Mouse (Mus musculus): ENCODE measurements around the gene Clec2d. TPM values are rescaled to one million over a fixed set of nuclear protein-coding genes. Genes with fewer than 3 reads are reported as not detected.
A peak's percentile ranks its signal among the peaks of the same experiment; 100 is the strongest.
"Not testable (repeated sequence)": the region's sequence is repeated elsewhere in the genome, so short reads cannot be mapped to it uniquely, and the experiment has no call there.

The Clec2d gene
- polyA plus RNA-seq, 1 experiment from 2014 or later = 0.98 TPM

DNA sequence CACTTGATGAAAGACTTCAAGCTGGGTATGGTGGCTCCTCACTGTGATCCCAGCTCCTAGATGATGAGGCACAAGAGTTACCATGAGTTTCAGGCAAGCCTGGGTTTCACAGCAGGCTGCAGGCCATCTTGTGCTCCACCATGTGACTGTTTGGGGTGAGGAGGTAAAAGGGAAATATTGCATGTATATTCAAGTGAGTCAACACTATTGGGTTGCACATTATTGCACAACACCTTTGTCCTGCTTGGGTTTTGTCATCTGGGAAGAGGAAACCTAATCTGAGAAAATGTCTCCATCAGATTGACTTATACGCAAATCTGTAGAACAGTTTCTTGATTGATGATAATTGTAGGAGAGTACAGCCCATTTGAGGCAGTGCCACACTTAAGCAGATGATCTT lies 8.7 kb upstream of the Clec2d start:
- Histone ChIP-seq H3K9ac (ENCODE audit: low read length) (no peak overlapping the region), H3K27me3 (ENCODE audit: control insufficient read depth, insufficient read depth, low read length) (no peaks in the 10 kb centered on the region), H3K27ac (ENCODE audit: low read length) (no peak overlapping the region), H3K36me3 (ENCODE audit: control insufficient read depth, insufficient read depth) (no peaks in the 10 kb centered on the region), H3K4me3 (ENCODE audit: low read length) (no peak overlapping the region), H3K9me3 (replicated peaks; ENCODE audit: control insufficient read depth, low read length) (no peaks in the 10 kb centered on the region), H3K4me2 (ENCODE audit: low read depth, low read length) (no peak overlapping the region), H3K4me1 (ENCODE audit: control insufficient read depth, insufficient read depth, low read length) (no peaks in the 10 kb centered on the region)
- 86% methylated on average over 1 of the region's 1 CpGs for WGBS
- no peak for ATAC-seq (replicated peaks; ENCODE audit: extremely low read depth, insufficient read depth, low FRiP score)

DNA sequence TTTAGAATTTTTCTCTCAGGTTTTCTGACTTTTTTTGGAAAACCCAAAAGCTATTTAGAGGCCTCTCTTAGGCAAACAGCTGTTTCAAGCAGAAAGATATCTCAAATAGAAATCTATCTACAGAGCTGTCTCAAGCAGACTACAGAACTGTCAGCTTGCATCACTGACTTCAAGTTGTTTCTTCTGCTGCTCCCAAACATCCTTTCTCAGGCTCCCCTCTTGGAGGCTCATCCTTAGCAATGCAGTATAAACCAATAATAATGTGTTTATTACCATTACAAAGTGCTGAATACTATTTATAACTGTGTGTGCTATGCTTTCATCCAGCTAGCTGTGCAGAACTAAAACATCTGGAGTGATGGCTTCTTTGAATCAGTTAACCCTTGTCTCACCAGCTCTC lies 5.6 kb upstream of the Clec2d start:
- Histone ChIP-seq H3K4me1 (ENCODE audit: control insufficient read depth, insufficient read depth, low read length) (no peaks in the 10 kb centered on the region), H3K9ac (ENCODE audit: low read length) (no peak overlapping the region), H3K9me3 (replicated peaks; ENCODE audit: control insufficient read depth, low read length) (no peaks in the 10 kb centered on the region), H3K27me3 (ENCODE audit: control insufficient read depth, insufficient read depth, low read length) (no peaks in the 10 kb centered on the region), H3K4me2 (ENCODE audit: low read depth, low read length) (no peak overlapping the region), H3K27ac (ENCODE audit: low read length) (no peak overlapping the region), H3K36me3 (ENCODE audit: control insufficient read depth, insufficient read depth) (no peaks in the 10 kb centered on the region), H3K4me3 (ENCODE audit: low read length) (no peak overlapping the region)
- ATAC-seq (replicated peaks; ENCODE audit: extremely low read depth, insufficient read depth, low FRiP score) = no peak

DNA sequence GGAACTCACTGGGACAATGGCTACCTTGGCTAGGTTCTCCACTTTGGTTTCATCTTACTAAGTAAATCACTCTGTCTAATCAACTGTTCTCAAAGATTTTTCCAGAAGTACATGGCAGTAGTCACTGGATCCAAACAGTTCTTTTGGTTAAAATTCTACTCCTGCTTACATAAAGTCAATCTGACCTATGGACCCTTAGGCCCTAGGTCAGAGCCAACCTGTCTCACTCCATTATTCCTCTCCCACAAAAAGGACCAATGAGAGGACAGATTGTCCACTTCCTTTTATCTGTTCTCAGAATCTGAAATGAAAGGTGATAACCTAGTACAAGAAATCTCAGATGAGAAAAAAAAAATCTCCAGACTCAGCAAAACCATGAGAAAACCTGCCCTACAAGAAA lies 4.8 kb upstream of the Clec2d start:
- Histone ChIP-seq H3K27ac (ENCODE audit: low read length) (no peak overlapping the region), H3K27me3 (ENCODE audit: control insufficient read depth, insufficient read depth, low read length) (no peaks in the 10 kb centered on the region), H3K9ac (ENCODE audit: low read length) (no peak overlapping the region), H3K4me1 (ENCODE audit: control insufficient read depth, insufficient read depth, low read length) (no peaks in the 10 kb centered on the region), H3K36me3 (ENCODE audit: control insufficient read depth, insufficient read depth) (no peaks in the 10 kb centered on the region), H3K4me3 (ENCODE audit: low read length) (no peak overlapping the region), H3K9me3 (replicated peaks; ENCODE audit: control insufficient read depth, low read length) (no peaks in the 10 kb centered on the region), H3K4me2 (ENCODE audit: low read depth, low read length) (no peak overlapping the region)
- ATAC-seq (replicated peaks; ENCODE audit: extremely low read depth, insufficient read depth, low FRiP score) = no peak

DNA sequence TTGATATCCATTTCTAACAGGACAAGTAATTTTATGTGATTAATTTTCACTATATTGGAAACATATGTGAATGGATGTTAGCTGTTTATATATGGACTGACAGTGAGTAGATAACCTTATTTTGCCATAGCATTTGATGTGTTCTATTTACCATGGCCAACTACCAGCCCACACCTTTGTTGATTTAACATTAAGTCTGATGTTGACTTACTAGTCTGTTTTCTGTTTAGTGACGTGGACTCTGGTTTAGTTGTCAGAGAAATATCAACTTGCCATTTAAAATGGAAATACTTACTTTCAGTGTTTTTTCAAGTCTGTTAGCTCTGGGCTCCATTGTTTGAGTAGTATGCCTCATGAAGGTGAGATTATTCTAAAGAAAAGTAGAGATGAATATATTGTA lies 3.8 kb upstream of the Clec2d start:
- WGBS = 76% methylated on average over 1 of the region's 1 CpGs
- no peak overlapping the region for H3K4me3 ChIP-seq (ENCODE audit: low read length)
- no peak for ATAC-seq (replicated peaks; ENCODE audit: extremely low read depth, insufficient read depth, low FRiP score)
- H3K27ac ChIP-seq (ENCODE audit: low read length) = no peak overlapping the region
- no peak overlapping the region for H3K9ac ChIP-seq (ENCODE audit: low read length)
- H3K36me3 ChIP-seq (ENCODE audit: control insufficient read depth, insufficient read depth) = no peaks in the 10 kb centered on the region
- no peaks in the 10 kb centered on the region for H3K27me3 ChIP-seq (ENCODE audit: control insufficient read depth, insufficient read depth, low read length)
- no peaks in the 10 kb centered on the region for H3K9me3 ChIP-seq (replicated peaks; ENCODE audit: control insufficient read depth, low read length)
- H3K4me1 ChIP-seq (ENCODE audit: control insufficient read depth, insufficient read depth, low read length) = no peaks in the 10 kb centered on the region
- H3K4me2 ChIP-seq (ENCODE audit: low read depth, low read length) = no peak overlapping the region

DNA sequence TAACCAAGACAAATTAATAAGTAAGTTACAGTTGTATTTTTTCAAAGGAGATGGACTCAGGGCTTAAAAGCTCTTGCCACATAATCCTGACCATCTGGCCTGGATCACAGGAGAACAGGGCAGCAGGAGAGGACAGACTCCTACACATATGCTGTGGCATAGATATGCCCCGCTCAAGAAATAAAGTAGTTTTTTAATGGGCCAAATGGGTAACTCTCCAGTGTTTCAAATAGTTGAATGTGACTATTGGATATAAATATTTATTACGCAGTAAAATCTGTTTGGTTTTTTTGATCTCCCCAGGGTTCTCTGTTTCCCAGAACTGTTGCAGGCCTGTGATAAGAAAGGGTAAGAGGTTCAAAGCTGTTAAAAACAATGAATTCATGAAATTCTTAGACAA lies 1.1 kb upstream of the Clec2d start:
- H3K36me3 ChIP-seq (ENCODE audit: control insufficient read depth, insufficient read depth) = peaks cover 6% of the 10 kb centered on the region; the same call in 1 of the 2 replicates
- no peak overlapping the region for H3K9ac ChIP-seq (ENCODE audit: low read length)
- H3K4me1 ChIP-seq (ENCODE audit: control insufficient read depth, insufficient read depth, low read length) = peaks cover 8% of the 10 kb centered on the region; the same call in 1 of the 2 replicates
- no peak overlapping the region for H3K4me2 ChIP-seq (ENCODE audit: low read depth, low read length)
- H3K4me3 ChIP-seq (ENCODE audit: low read length) = no peak overlapping the region
- no peak overlapping the region for H3K27ac ChIP-seq (ENCODE audit: low read length)
- H3K27me3 ChIP-seq (ENCODE audit: control insufficient read depth, insufficient read depth, low read length) = no peaks in the 10 kb centered on the region
- WGBS = 91% methylated on average over 2 of the region's 2 CpGs
- H3K9me3 ChIP-seq (replicated peaks; ENCODE audit: control insufficient read depth, low read length) = no peaks in the 10 kb centered on the region
- ATAC-seq (replicated peaks; ENCODE audit: extremely low read depth, insufficient read depth, low FRiP score) = no peak

DNA sequence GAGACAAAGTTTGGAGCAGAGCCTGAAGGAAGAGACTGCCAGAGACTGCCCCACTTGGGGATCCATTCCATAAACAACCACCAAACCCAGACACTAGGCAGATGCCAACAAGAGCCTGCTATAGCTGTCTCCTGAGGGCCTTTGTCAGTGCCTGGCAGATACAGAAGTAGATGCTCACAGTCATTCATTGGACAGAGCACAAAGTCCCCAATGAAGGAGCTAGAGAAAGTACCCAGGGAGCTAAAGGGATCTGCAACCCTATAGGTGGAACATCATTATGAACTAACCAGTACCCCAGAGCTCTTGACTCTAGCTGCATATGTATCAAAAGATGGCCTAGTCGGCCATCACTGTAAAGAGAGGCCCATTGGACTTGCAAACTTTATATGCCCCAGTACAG lies 584 bp upstream of the Clec2d start:
- H3K27me3 ChIP-seq (ENCODE audit: control insufficient read depth, insufficient read depth, low read length); H3K4me1 ChIP-seq (ENCODE audit: control insufficient read depth, insufficient read depth, low read length); H3K4me3 ChIP-seq (ENCODE audit: low read length); H3K9me3 ChIP-seq (replicated peaks; ENCODE audit: control insufficient read depth, low read length); H3K9ac ChIP-seq (ENCODE audit: low read length); H3K27ac ChIP-seq (ENCODE audit: low read length); H3K4me2 ChIP-seq (ENCODE audit: low read depth, low read length); ATAC-seq (replicated peaks; ENCODE audit: extremely low read depth, insufficient read depth, low FRiP score): not testable (repeated sequence)
- WGBS = 64% methylated on average over 1 of the region's 1 CpGs
- peaks cover 10% of the 10 kb centered on the region; the same call in 1 of the 2 replicates for H3K36me3 ChIP-seq (ENCODE audit: control insufficient read depth, insufficient read depth)

DNA sequence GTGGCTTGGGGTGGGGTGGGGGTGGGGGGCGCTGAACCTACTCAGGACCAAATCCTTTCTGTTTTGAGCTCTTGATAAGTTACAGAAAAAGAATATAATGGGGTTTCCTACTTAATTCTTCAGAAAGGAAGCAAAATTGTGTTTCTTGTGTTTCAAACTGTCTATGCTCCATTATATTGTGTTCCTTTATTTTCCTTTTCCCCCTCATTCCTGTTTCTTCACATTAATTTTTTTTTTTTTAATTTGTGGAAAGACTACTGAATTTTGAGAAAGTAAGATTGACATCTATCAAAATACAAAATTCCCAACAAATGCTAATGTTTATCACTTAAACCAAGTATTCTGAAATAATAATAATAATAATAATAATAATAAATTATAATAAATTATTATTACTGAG lies 834 bp downstream of the Clec2d start:
- no peaks in the 10 kb centered on the region for H3K9me3 ChIP-seq (replicated peaks; ENCODE audit: control insufficient read depth, low read length)
- peak overlapping the region; percentile 99 for H3K27ac ChIP-seq (ENCODE audit: low read length)
- peaks cover 19% of the 10 kb centered on the region for H3K36me3 ChIP-seq (ENCODE audit: control insufficient read depth, insufficient read depth)
- peak overlapping the region; percentile 78 for H3K4me3 ChIP-seq (ENCODE audit: low read length)
- 18% methylated on average over 1 of the region's 1 CpGs for WGBS
- peaks cover 8% of the 10 kb centered on the region; the same call in 1 of the 2 replicates for H3K4me1 ChIP-seq (ENCODE audit: control insufficient read depth, insufficient read depth, low read length)
- no peak for ATAC-seq (replicated peaks; ENCODE audit: extremely low read depth, insufficient read depth, low FRiP score)
- H3K9ac ChIP-seq (ENCODE audit: low read length) = peak overlapping the region; percentile 81
- peak overlapping the region; percentile 76 for H3K4me2 ChIP-seq (ENCODE audit: low read depth, low read length)
- no peaks in the 10 kb centered on the region for H3K27me3 ChIP-seq (ENCODE audit: control insufficient read depth, insufficient read depth, low read length)

DNA sequence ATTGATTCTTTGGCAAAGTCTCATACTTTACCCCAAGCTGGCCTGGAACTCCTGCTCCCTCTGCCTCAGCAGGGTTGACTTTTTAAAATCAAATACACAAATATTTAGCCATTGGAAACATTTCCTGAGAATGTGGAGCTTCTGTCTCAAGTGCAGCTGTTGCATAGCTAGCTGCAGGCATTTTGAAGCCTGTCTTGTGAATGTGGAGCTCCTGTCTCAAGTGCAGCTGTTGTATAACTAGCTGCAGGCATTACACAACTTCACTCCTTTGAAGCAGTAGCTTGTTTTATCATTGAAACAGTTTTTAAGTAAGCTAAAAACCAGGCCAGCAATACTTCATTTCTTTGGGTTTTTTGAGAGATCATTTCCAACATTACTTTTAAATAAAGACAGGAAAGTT lies 1.3 kb downstream of the Clec2d start:
- Histone ChIP-seq H3K4me1 (ENCODE audit: control insufficient read depth, insufficient read depth, low read length) (peaks cover 8% of the 10 kb centered on the region; the same call in 1 of the 2 replicates), H3K4me2 (ENCODE audit: low read depth, low read length) (peak overlapping the region; percentile 76), H3K27ac (ENCODE audit: low read length) (peak overlapping the region; percentile 79), H3K36me3 (ENCODE audit: control insufficient read depth, insufficient read depth) (peaks cover 23% of the 10 kb centered on the region), H3K4me3 (ENCODE audit: low read length) (peak overlapping the region; percentile 61), H3K9ac (ENCODE audit: low read length) (peak overlapping the region; percentile 81), H3K9me3 (replicated peaks; ENCODE audit: control insufficient read depth, low read length) (no peaks in the 10 kb centered on the region), H3K27me3 (ENCODE audit: control insufficient read depth, insufficient read depth, low read length) (no peaks in the 10 kb centered on the region)
- ATAC-seq (replicated peaks; ENCODE audit: extremely low read depth, insufficient read depth, low FRiP score) = no peak

DNA sequence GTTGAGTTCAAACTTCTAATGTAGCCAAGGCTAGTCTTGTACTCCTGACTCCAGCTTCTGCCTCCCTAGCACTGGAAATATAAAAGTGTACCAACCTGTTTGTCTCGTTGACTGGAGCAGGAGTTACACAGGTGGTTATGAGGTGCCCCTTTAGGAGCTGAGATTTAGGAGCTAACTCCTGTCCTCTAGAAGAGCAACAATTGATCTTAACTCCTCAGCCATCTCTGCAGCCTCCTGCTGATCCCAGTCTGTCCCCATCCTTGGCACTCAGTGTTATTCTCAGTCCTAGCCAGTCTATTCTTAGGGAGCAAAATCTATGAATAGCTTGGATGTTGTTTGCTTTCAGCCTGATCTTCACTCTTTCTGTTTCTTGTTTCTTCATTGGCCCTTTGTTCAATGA lies 2.1 kb downstream of the Clec2d start:
- H3K36me3 ChIP-seq (ENCODE audit: control insufficient read depth, insufficient read depth) = peaks cover 26% of the 10 kb centered on the region
- no peaks in the 10 kb centered on the region for H3K27me3 ChIP-seq (ENCODE audit: control insufficient read depth, insufficient read depth, low read length)
- WGBS = 53% methylated on average over 1 of the region's 1 CpGs
- H3K9me3 ChIP-seq (replicated peaks; ENCODE audit: control insufficient read depth, low read length) = no peaks in the 10 kb centered on the region
- peaks cover 8% of the 10 kb centered on the region; the same call in 1 of the 2 replicates for H3K4me1 ChIP-seq (ENCODE audit: control insufficient read depth, insufficient read depth, low read length)
- peak overlapping the region; percentile 29 for H3K4me3 ChIP-seq (ENCODE audit: low read length)
- H3K27ac ChIP-seq (ENCODE audit: low read length) = peak overlapping the region; percentile 50; the same call in 1 of the 2 replicates
- peak overlapping the region; percentile 26; the same call in 1 of the 2 replicates for H3K9ac ChIP-seq (ENCODE audit: low read length)
- peak overlapping the region; percentile 50 for H3K4me2 ChIP-seq (ENCODE audit: low read depth, low read length)
- ATAC-seq (replicated peaks; ENCODE audit: extremely low read depth, insufficient read depth, low FRiP score) = no peak

DNA sequence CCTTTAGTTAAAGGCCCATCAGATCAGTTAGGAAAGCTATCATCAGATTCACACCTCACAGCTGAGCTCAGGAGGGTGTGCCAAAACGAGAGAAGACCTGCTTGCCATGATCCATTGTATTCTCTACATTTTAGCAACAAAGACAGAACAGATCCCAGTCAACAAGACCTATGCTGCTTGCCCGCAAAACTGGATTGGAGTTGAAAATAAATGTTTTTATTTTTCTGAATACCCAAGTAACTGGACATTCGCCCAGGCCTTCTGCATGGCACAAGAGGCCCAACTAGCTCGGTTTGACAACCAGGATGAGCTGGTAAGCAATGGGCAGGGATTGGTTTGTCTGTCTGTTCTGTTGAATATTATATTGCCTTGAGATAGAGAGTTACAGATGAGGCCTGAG lies 3.6 kb downstream of the Clec2d start:
- ATAC-seq (replicated peaks; ENCODE audit: extremely low read depth, insufficient read depth, low FRiP score) = not testable (repeated sequence)

More for the DNA sequence above, 3.6 kb downstream of the Clec2d start:
- not testable (repeated sequence) for H3K9ac ChIP-seq (ENCODE audit: low read length); H3K4me1 ChIP-seq (ENCODE audit: control insufficient read depth, insufficient read depth, low read length); H3K27ac ChIP-seq (ENCODE audit: low read length); H3K9me3 ChIP-seq (replicated peaks; ENCODE audit: control insufficient read depth, low read length); H3K4me3 ChIP-seq (ENCODE audit: low read length); H3K27me3 ChIP-seq (ENCODE audit: control insufficient read depth, insufficient read depth, low read length)
- 81% methylated on average over 4 of the region's 4 CpGs for WGBS
- peak overlapping the region; percentile 43 for H3K4me2 ChIP-seq (ENCODE audit: low read depth, low read length)
- peaks cover 26% of the 10 kb centered on the region for H3K36me3 ChIP-seq (ENCODE audit: control insufficient read depth, insufficient read depth)

All from heart, embryonic 16.5 days (tissue).